Mouse (Mus musculus) neural tube, embryonic 10.5 days (tissue): ENCODE data around the gene Col5a1.

ENCODE experiments used
- DNase-seq: peaks from one replicate; pipeline ENCODE4 v3.0.0-alpha.2; 2017; ENCODE audit warnings: low spot score; ENCODE audit errors: extremely low spot score

The Col5a1 gene

DNA sequence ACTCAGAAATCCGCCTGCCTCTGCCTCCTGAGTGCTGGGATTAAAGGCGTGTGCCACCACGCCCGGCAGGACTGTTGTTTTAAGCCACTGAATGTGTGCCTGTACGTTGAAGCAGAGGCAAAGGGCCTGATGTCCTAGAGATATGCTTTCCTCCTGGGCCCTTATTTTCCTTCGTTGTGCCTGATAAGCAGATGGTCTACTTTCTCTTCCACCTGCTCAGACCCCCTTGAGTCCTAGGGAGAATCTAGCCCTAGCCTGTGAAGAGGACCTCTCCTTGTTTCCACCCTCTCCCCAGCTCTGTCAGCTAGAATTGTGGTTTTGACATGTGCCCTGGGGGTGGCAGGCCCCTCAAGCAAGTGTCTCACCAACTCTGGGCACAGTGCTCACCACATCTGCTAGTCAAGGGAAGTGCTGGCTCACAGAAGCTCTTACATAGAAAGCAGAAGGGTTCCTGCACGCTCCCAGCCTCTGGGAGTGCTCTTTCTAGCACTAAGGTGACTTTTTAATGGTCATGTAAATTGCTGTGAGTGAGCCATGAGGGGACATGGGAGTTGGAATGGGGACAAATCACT lies 189.5 kb downstream of the Col5a1 start:
- no peak for DNase-seq

DNA sequence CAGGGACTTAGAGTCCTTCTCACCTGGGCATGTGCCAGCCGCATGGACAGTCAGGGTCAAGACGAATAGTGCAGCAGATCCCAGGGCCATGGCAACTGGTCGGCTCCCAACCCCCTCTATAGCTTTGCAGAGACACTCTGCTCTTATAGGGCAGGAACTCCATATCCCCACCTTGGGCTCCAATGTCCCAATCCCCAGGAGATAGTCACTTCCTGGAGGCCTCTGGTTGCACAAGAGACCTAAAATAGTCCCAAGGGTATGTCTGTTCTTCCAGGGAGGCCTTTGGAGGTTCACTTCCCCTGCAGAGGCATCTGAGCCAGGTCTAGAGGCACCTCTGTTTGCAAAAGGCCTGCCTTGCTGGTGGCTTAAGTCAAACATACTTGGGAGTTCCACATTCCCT lies 198.5 kb downstream of the Col5a1 start, which contains the start of gene Fcnb:
Fcnb (minus strand) TSS at position 118 of the 400 bp plus-strand sequence.
- no peak for DNase-seq

DNA sequence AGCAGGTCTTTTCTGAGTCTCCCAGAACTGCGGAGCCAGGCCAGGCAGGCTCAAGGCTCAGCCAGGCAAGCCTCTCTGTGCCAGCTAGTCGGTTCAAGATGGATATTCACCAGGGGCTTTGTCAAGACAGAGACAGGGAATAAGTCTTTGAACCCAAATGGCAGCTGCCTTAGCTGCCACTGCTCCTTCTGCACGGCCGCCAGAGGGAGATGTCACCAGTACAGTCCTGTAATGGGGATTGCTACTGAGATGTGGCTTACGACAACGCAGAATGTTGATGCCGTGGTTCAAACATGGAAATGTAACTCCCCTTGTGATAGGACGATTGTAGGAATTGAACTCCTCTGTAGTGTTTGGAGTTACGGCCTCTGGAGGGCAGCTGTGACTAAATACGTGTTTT lies 199.9 kb downstream of the Col5a1 start:
- no peak for DNase-seq

DNA sequence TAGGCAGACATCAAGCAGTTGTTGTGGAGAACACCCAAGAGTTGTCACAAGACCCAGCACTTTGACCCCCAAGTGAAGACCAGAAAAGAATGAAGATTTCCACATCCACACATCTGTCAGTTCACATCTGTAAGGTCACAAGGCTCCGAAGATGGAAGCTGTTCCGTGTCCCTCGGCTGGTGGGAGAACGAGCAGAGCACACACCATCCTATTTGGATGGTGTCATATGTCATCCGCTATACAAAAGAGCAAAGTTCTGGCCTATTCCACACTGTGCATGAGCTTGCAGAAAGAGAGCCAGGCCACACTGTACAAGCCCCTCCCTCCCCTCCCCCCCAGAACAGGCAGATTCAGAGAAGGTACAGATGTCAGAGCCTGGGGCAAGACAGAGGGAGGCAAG lies 202.9 kb downstream of the Col5a1 start:
- no peak for DNase-seq
